Mouse (Mus musculus) heart, postnatal 0 days (tissue): ENCODE results near the gene Yrdc. TPM values are rescaled to one million over a fixed set of nuclear protein-coding genes. Genes with fewer than 3 reads are reported as not detected.

Experiments
- ATAC-seq: fragments of 200-750 bp; cut with Nextera tagmentation; 2 replicates; pipeline ENCODE4 v1.8.0; 2017; ENCODE audit warnings: low read depth, moderate number of reproducible peaks, moderate library complexity; ENCODE audit not compliant: insufficient read depth
- DNase-seq: peaks from one replicate; pipeline ENCODE4 v3.0.0-alpha.2; 2016; ENCODE audit warnings: low spot score
- H3K27ac ChIP-seq: fragments of 300-500 bp; sonication (generic); 2 replicates; pipeline ENCODE4 v1.5.1; 2014; ENCODE audit warnings: low read depth, mild to moderate bottlenecking
- H3K27me3 ChIP-seq: fragments of 300-500 bp; sonication (generic); 2 replicates; pipeline ENCODE4 v1.6.1; 2014; ENCODE audit warnings: low read length, mixed read lengths; ENCODE audit not compliant: control insufficient read depth, insufficient read depth
- H3K36me3 ChIP-seq: fragments of 300-500 bp; sonication (generic); replicated peaks from 2 replicates; pipeline ENCODE4 v1.6.1; 2014; ENCODE audit warnings: low read length, mixed read lengths; ENCODE audit not compliant: control insufficient read depth, insufficient read depth
- H3K4me1 ChIP-seq: fragments of 300-500 bp; sonication (generic); 2 replicates; pipeline ENCODE4 v1.6.1; 2014; ENCODE audit warnings: antibody characterized with exemption; ENCODE audit not compliant: control insufficient read depth, insufficient read depth
- H3K4me2 ChIP-seq: fragments of 300-500 bp; sonication (generic); 2 replicates; pipeline ENCODE4 v1.6.1; 2014; ENCODE audit warnings: low read depth, mild to moderate bottlenecking, low read length, moderate library complexity
- H3K4me3 ChIP-seq: fragments of 300-500 bp; sonication (generic); 2 replicates; pipeline ENCODE4 v1.5.1; 2014; ENCODE audit warnings: low read depth, low read length
- H3K9ac ChIP-seq: fragments of 300-500 bp; sonication (generic); replicated peaks from 2 replicates; pipeline ENCODE4 v1.6.1; 2014; ENCODE audit warnings: low read depth, low read length, mixed read lengths
- H3K9me3 ChIP-seq: fragments of 300-500 bp; sonication (generic); replicated peaks from 2 replicates; pipeline ENCODE4 v1.6.1; 2016; ENCODE audit warnings: low read length; ENCODE audit not compliant: control insufficient read depth
- CTCF ChIP-seq: IDR thresholded peaks from 2 replicates; pipeline ENCODE4 v1.5.1; 2016; ENCODE audit warnings: antibody characterized with exemption, control low read depth, low read depth
- EP300 ChIP-seq: IDR thresholded peaks from 2 replicates; pipeline ENCODE4 v1.6.1; 2016; ENCODE audit warnings: antibody characterized with exemption, low read depth
- WGBS: fragments of 180-500 bp; shearing (Covaris S2); extraction: QIAGEN DNeasy Blood & Tissue Kit; methylation state at CpG from one replicate; pipeline ENCODE4 v1.1.7; 2014; 5-methylcytosine and 5-hydroxymethylcytosine counted together
- polyA plus RNA-seq: library from polyadenylated mRNA; unstranded; fragments of >200 nt; fragmentation: Nextera tagmentation; extraction: Ambion mirVana; gene quantifications from 2 replicates; pipeline ENCODE4 v1.2.1, GENCODE M21; 2015
- total RNA-seq: library from RNA; depleted of rRNA; stranded (reverse); fragments of >200 nt; gene quantifications from 2 replicates; pipeline ENCODE4 v1.2.3, GENCODE M21; 2014; ENCODE audit warnings: low replicate concordance

Yrdc gene
- total and polyA plus RNA-seq, 2 experiments from 2014 or later = 16.9 to 31.8 TPM

- H3K27me3 ChIP-seq = no peaks in the 10 kb centered on the region
- peak; percentile 59 for ATAC-seq
- H3K9ac ChIP-seq = peak within 1 kb of the TSS; percentile 86
- H3K9me3 ChIP-seq = no peaks in the 10 kb centered on the region
- WGBS = under 1% methylated on average over 73 of the region's 75 CpGs
- DNase-seq = peak; percentile 60
- peak within 1 kb of the TSS; percentile 71 for H3K4me2 ChIP-seq
- H3K36me3 ChIP-seq = peaks cover 28% of the 10 kb centered on the region
- peak within 1 kb of the TSS; percentile 91 for H3K4me3 ChIP-seq
- TF ChIP-seq EP300 (no peak), CTCF (no peak)
- peak within 1 kb of the TSS; percentile 90 for H3K27ac ChIP-seq
- peaks cover 15% of the 10 kb centered on the region for H3K4me1 ChIP-seq
Observed at GRCm38 (mm10) chr4:124850933-124851658, 617 bp downstream of the Yrdc start, which contains the start of gene 1110065P20Rik. TSS of gene 1110065P20Rik (minus strand) at chr4:124851196.

- peaks cover 8% of the 10 kb centered on the region for H3K4me1 ChIP-seq
- no peak overlapping the region for H3K9ac ChIP-seq
- 92% methylated on average over 8 of the region's 8 CpGs for WGBS
- H3K27me3 ChIP-seq = peaks cover 9% of the 10 kb centered on the region
- H3K4me3 ChIP-seq = no peak overlapping the region
- DNase-seq (no peak), ATAC-seq (no peak)
- peaks cover 38% of the 10 kb centered on the region for H3K36me3 ChIP-seq
- TF ChIP-seq EP300 (no peak), CTCF (no peak)
- no peak overlapping the region for H3K4me2 ChIP-seq
- H3K27ac ChIP-seq = no peak overlapping the region
- H3K9me3 ChIP-seq = no peaks in the 10 kb centered on the region
Observed at GRCm38 (mm10) chr4:124856294-124856693, 5.8 kb downstream of the Yrdc start.

GRCm38 (mm10) chr4:124858370-124858769, 7.9 kb downstream of the Yrdc start:
- Histone ChIP-seq H3K27ac (no peak overlapping the region), H3K4me3 (no peak overlapping the region), H3K9me3 (no peaks in the 10 kb centered on the region), H3K4me2 (no peak overlapping the region), H3K9ac (no peak overlapping the region), H3K27me3 (peaks cover 28% of the 10 kb centered on the region), H3K4me1 (0 out of 2 replicates have a peak, but pooled peaks cover 6% of the 10 kb centered on the region), H3K36me3 (peaks cover 34% of the 10 kb centered on the region)
- DNase-seq (no peak), ATAC-seq (no peak)
- WGBS = 47% methylated on average over 5 of the region's 5 CpGs
- no peak for TF ChIP-seq CTCF
- no peak for TF ChIP-seq EP300

GRCm38 (mm10) chr4:124860446-124860845, 10.0 kb downstream of the Yrdc start:
- WGBS = 2% methylated on average over 7 of the region's 7 CpGs

GRCm38 (mm10) chr4:124861283-124862188, 11.1 kb downstream of the Yrdc start, which contains the start of gene Maneal:
TSS of gene Maneal (minus strand) at chr4:124862171.
- H3K4me2 ChIP-seq = peak within 1 kb of the TSS; percentile 59
- TF ChIP-seq EP300 (no peak), CTCF (no peak)
- ATAC-seq = no peak
- no peak within 1 kb of the TSS for H3K27ac ChIP-seq
- H3K36me3 ChIP-seq = peaks cover 5% of the 10 kb centered on the region; the same call in 1 of the 2 replicates
- no peaks in the 10 kb centered on the region for H3K9me3 ChIP-seq
- 0 out of 2 replicates have a peak, but pooled peaks cover 6% of the 10 kb centered on the region for H3K4me1 ChIP-seq
- H3K9ac ChIP-seq = no peak within 1 kb of the TSS
- peak within 1 kb of the TSS; percentile 41 for H3K4me3 ChIP-seq
- H3K27me3 ChIP-seq = peaks cover 33% of the 10 kb centered on the region
- DNase-seq = no peak
- 4% methylated on average over 43 of the region's 77 CpGs for WGBS

More at GRCm38 (mm10) chr4:124860446-124860845, 10.0 kb downstream of the Yrdc start:
- Histone ChIP-seq H3K4me1 (0 out of 2 replicates have a peak, but pooled peaks cover 6% of the 10 kb centered on the region), H3K4me3 (no peak overlapping the region), H3K27me3 (peaks cover 33% of the 10 kb centered on the region), H3K9ac (no peak overlapping the region), H3K4me2 (no peak overlapping the region), H3K9me3 (no peaks in the 10 kb centered on the region), H3K36me3 (peaks cover 16% of the 10 kb centered on the region), H3K27ac (no peak overlapping the region)
- peak; percentile 59; the same call in 1 of the 2 replicates for ATAC-seq
- TF ChIP-seq CTCF (no peak), EP300 (no peak)
- peak; percentile 46 for DNase-seq
